Mouse (Mus musculus) embryonic facial prominence, embryonic 15.5 days (tissue): Measurements from ENCODE around the gene 9430015G10Rik. TPM values are rescaled to one million over a fixed set of nuclear protein-coding genes. Genes with fewer than 3 reads are reported as not detected.

Experiments
- ATAC-seq: fragments of 200-750 bp; cut with Nextera tagmentation; 2 replicates; pipeline ENCODE4 v1.8.0; 2017; ENCODE audit warnings: low read depth, moderate TSS enrichment; ENCODE audit not compliant: insufficient number of reproducible peaks, low FRiP score, low TSS enrichment
- H3K27ac ChIP-seq: fragments of 300-500 bp; sonication (generic); replicated peaks from 2 replicates; pipeline ENCODE4 v1.5.1; 2015; ENCODE audit warnings: mild to moderate bottlenecking, inconsistent platforms
- H3K27me3 ChIP-seq: fragments of 300-500 bp; sonication (generic); 2 replicates; pipeline ENCODE4 v1.6.1; 2015; ENCODE audit warnings: inconsistent platforms
- H3K36me3 ChIP-seq: fragments of 300-500 bp; sonication (generic); 2 replicates; pipeline ENCODE4 v1.6.1; 2015; ENCODE audit warnings: mild to moderate bottlenecking, inconsistent platforms
- H3K4me1 ChIP-seq: fragments of 300-500 bp; sonication (generic); 2 replicates; pipeline ENCODE4 v1.6.1; 2015; ENCODE audit warnings: inconsistent platforms
- H3K4me2 ChIP-seq: fragments of 300-500 bp; sonication (generic); replicated peaks from 2 replicates; pipeline ENCODE4 v1.6.1; 2015; ENCODE audit warnings: mild to moderate bottlenecking, inconsistent platforms
- H3K4me3 ChIP-seq: fragments of 300-500 bp; sonication (generic); replicated peaks from 2 replicates; pipeline ENCODE4 v1.5.1; 2015; ENCODE audit warnings: mild to moderate bottlenecking, inconsistent platforms
- H3K9ac ChIP-seq: fragments of 300-500 bp; sonication (generic); 2 replicates; pipeline ENCODE4 v1.6.1; 2015; ENCODE audit warnings: inconsistent platforms
- H3K9me3 ChIP-seq: fragments of 300-500 bp; sonication (generic); replicated peaks from 2 replicates; pipeline ENCODE4 v1.6.1; 2016; ENCODE audit warnings: inconsistent platforms
- WGBS: fragments of 180-500 bp; shearing (Covaris S2); methylation state at CpG from one replicate; pipeline ENCODE4 v1.1.7; 2015; 5-methylcytosine and 5-hydroxymethylcytosine counted together
- polyA plus RNA-seq: library from polyadenylated mRNA; unstranded; fragments of >200 nt; fragmentation: Nextera tagmentation; extraction: Ambion mirVana; gene quantifications from 2 replicates; pipeline ENCODE4 v1.2.1, GENCODE M21; 2015

Gene 9430015G10Rik
- polyA plus RNA-seq, result 32.8 and 33.5 TPM in 2 replicates

GRCm38 (mm10) chr4:156109570-156110331, at the start of gene 9430015G10Rik:
9430015G10Rik (plus strand) TSS chr4:156109982.
- Histone ChIP-seq H3K4me3 (peak within 1 kb of the TSS; percentile 84), H3K27me3 (no peaks in the 10 kb centered on the region), H3K4me2 (peak within 1 kb of the TSS; percentile 65), H3K4me1 (peaks cover 17% of the 10 kb centered on the region), H3K36me3 (0 out of 2 replicates have a peak, but pooled peaks cover 3% of the 10 kb centered on the region), H3K27ac (peak within 1 kb of the TSS; percentile 93), H3K9me3 (no peaks in the 10 kb centered on the region), H3K9ac (peak within 1 kb of the TSS; percentile 86)
- peak; percentile 97 for ATAC-seq
- WGBS, result under 1% methylated on average over 60 of the region's 60 CpGs

DNA sequence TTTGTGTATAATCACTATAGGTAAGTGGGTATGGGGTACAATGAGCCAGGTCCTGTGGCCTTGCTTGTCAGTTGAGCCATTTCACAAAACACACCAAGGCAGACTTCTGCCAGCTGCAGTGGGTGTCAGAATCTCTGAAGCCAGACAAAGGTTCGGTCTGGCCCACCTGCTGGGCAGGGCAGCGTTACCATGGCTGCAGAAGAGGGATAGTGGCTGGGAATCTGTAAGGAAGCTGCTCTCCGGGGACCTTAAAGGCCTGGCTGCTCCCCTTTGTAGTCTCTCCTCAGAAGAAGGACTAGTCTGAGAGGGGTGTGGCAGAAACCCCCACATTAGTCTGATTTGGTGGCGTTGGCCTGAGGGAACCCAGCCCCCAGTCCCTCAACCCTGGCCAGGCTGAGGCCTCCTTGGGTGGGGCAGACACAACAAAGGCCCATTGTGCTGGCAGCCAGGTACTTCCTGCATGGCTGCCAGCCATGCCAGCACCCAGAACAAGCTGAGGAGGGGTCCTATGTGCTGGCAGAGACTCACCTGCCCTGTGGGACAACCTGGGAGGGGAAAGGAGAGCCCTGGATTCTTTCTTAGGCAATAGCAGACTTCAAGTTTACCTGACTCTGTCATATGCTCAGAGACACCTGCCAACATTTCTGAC, 45.8 kb upstream of the 9430015G10Rik start:
- H3K4me1 ChIP-seq, result peaks cover 8% of the 10 kb centered on the region
- H3K9ac ChIP-seq, result no peak overlapping the region
- H3K27ac ChIP-seq, result peak overlapping the region; percentile 58; the same call in 1 of the 2 replicates
- H3K4me3 ChIP-seq, result no peak overlapping the region
- no peak for ATAC-seq
- no peaks in the 10 kb centered on the region for H3K27me3 ChIP-seq
- 7% methylated on average over 4 of the region's 4 CpGs for WGBS
- no peaks in the 10 kb centered on the region for H3K9me3 ChIP-seq
- H3K4me2 ChIP-seq, result no peak overlapping the region
- H3K36me3 ChIP-seq, result no peaks in the 10 kb centered on the region

DNA sequence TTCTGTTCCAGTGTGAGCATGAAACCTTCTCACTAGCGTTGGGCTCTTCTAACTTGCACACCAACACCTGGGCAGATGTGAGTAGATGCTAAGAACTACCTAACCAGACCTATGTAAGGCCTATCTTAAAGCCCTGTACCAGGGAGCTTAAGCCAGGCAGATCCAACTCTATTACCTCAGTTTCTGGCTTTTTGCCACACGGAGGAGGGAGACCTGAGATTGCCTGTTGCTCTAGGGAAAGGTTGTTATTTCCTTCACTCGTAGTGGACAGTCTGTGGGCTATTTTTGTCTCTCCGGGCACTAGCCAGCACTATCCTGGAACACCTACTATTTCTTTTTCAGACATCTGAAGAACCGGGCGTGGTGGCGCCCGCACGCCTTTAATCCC, 45.3 kb upstream of the 9430015G10Rik start:
- Histone ChIP-seq H3K4me1 (peaks cover 8% of the 10 kb centered on the region), H3K4me2 (no peak overlapping the region), H3K27me3 (no peaks in the 10 kb centered on the region), H3K9me3 (no peaks in the 10 kb centered on the region), H3K4me3 (no peak overlapping the region), H3K36me3 (no peaks in the 10 kb centered on the region), H3K27ac (peak overlapping the region; percentile 58; the same call in 1 of the 2 replicates), H3K9ac (no peak overlapping the region)
- 79% methylated on average over 9 of the region's 9 CpGs for WGBS
- ATAC-seq, result no peak

GRCm38 (mm10) chr4:156065156-156065894, 44.5 kb upstream of the 9430015G10Rik start:
- no peaks in the 10 kb centered on the region for H3K27me3 ChIP-seq
- no peak for ATAC-seq
- H3K9ac ChIP-seq, result no peak overlapping the region
- H3K9me3 ChIP-seq, result no peaks in the 10 kb centered on the region
- peaks cover 9% of the 10 kb centered on the region for H3K4me1 ChIP-seq
- no peak overlapping the region for H3K4me2 ChIP-seq
- H3K4me3 ChIP-seq, result no peak overlapping the region
- H3K36me3 ChIP-seq, result no peaks in the 10 kb centered on the region
- 76% methylated on average over 10 of the region's 10 CpGs for WGBS
- no peak overlapping the region for H3K27ac ChIP-seq

- Histone ChIP-seq H3K4me1 (peaks cover 14% of the 10 kb centered on the region), H3K36me3 (no peaks in the 10 kb centered on the region), H3K4me2 (no peak overlapping the region), H3K9me3 (no peaks in the 10 kb centered on the region), H3K9ac (no peak overlapping the region), H3K27ac (no peak overlapping the region), H3K27me3 (no peaks in the 10 kb centered on the region), H3K4me3 (no peak overlapping the region)
- WGBS, result 64% methylated on average over 5 of the region's 5 CpGs
- ATAC-seq, result no peak
Observed at GRCm38 (mm10) chr4:156067256-156067949, 42.4 kb upstream of the 9430015G10Rik start.

DNA sequence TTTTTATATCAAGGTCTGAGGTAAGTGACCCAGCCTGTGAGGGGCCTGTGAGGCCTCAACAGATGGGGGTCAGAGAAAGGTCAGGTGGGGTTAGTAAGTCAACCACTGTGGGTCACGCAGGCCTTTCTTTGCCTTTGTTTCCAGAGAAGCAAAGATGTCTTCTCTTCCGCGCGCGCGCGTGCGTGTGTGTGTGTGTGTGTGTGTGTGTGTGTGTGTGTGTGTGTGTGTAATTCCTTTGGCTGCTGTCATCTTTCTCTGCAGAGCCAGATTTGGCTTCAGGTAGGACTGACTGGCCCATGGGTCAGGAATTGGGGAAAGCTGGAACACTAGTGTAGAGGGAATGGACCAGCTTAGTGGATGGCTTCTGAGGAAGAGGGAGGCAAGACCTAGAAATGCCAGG, 40.1 kb upstream of the 9430015G10Rik start:
- Histone ChIP-seq H3K4me2 (no peak overlapping the region), H3K27ac (no peak overlapping the region), H3K27me3 (no peaks in the 10 kb centered on the region), H3K4me1 (peaks cover 9% of the 10 kb centered on the region), H3K4me3 (no peak overlapping the region), H3K9me3 (no peaks in the 10 kb centered on the region), H3K36me3 (no peaks in the 10 kb centered on the region), H3K9ac (no peak overlapping the region)
- ATAC-seq, result no peak
- 83% methylated on average over 8 of the region's 8 CpGs for WGBS

- Histone ChIP-seq H3K36me3 (no peaks in the 10 kb centered on the region), H3K4me2 (0 out of 2 replicates have a peak overlapping the region, but pooled peaks have one; percentile 15), H3K9me3 (no peaks in the 10 kb centered on the region), H3K27ac (no peak overlapping the region), H3K27me3 (no peaks in the 10 kb centered on the region), H3K4me3 (no peak overlapping the region), H3K9ac (no peak overlapping the region), H3K4me1 (peaks cover 9% of the 10 kb centered on the region)
- peak; percentile 75 for ATAC-seq
- 23% methylated on average over 6 of the region's 6 CpGs for WGBS
Observed at GRCm38 (mm10) chr4:156070276-156070675, 39.5 kb upstream of the 9430015G10Rik start.

GRCm38 (mm10) chr4:156070716-156071115, 39.1 kb upstream of the 9430015G10Rik start:
- Histone ChIP-seq H3K4me3 (no peak overlapping the region), H3K9me3 (no peaks in the 10 kb centered on the region), H3K9ac (no peak overlapping the region), H3K36me3 (no peaks in the 10 kb centered on the region), H3K4me1 (peaks cover 9% of the 10 kb centered on the region), H3K4me2 (0 out of 2 replicates have a peak overlapping the region, but pooled peaks have one; percentile 15), H3K27me3 (no peaks in the 10 kb centered on the region), H3K27ac (no peak overlapping the region)
- WGBS, result 44% methylated on average over 2 of the region's 2 CpGs
- peak; percentile 61 for ATAC-seq

- Histone ChIP-seq H3K4me2 (peak overlapping the region; percentile 79), H3K27ac (peak overlapping the region; percentile 51; the same call in 1 of the 2 replicates), H3K36me3 (no peaks in the 10 kb centered on the region), H3K9me3 (no peaks in the 10 kb centered on the region), H3K9ac (no peak overlapping the region), H3K27me3 (peaks cover 8% of the 10 kb centered on the region; the same call in 1 of the 2 replicates), H3K4me3 (peak overlapping the region; percentile 43), H3K4me1 (peaks cover 15% of the 10 kb centered on the region)
- ATAC-seq, result no peak
- 4% methylated on average over 8 of the region's 8 CpGs for WGBS
Observed at GRCm38 (mm10) chr4:156076911-156077382, 32.8 kb upstream of the 9430015G10Rik start.

GRCm38 (mm10) chr4:156077499-156078301, 32.1 kb upstream of the 9430015G10Rik start:
- peak overlapping the region; percentile 43 for H3K4me3 ChIP-seq
- peak overlapping the region; percentile 79 for H3K4me2 ChIP-seq
- no peaks in the 10 kb centered on the region for H3K9me3 ChIP-seq
- peaks cover 8% of the 10 kb centered on the region; the same call in 1 of the 2 replicates for H3K27me3 ChIP-seq
- H3K9ac ChIP-seq, result 0 out of 2 replicates have a peak overlapping the region, but pooled peaks have one; percentile 21
- peak overlapping the region; percentile 51 for H3K27ac ChIP-seq
- WGBS, result under 1% methylated on average over 58 of the region's 58 CpGs
- peak; percentile 83 for ATAC-seq
- peaks cover 20% of the 10 kb centered on the region for H3K4me1 ChIP-seq
- H3K36me3 ChIP-seq, result no peaks in the 10 kb centered on the region
